Mouse (Mus musculus) large intestine, adult 2 months (tissue): ENCODE measurements at regions not wholly inside any gene's neighbourhood (a gene's known extent, or its start where the extent isn't known, plus 50 kb on each side); places are given as distances from the start of the nearest gene placed in this dataset.

Experiments used
- DNase-seq: peaks from one replicate; pipeline ENCODE4 v3.0.0-alpha.2; 2012; ENCODE audit warnings: low read depth, low spot score
- WGBS: fragments of 180-500 bp; shearing (Covaris S2); methylation state at CpG from one replicate; pipeline ENCODE4 v1.1.7; 2018; 5-methylcytosine and 5-hydroxymethylcytosine counted together

- WGBS = 49% methylated on average over 6 of the region's 6 CpGs
- DNase-seq = no peak
Measured at GRCm38 (mm10) chr7:113150789-113151188, 56.5 kb upstream of the Arntl start.

- DNase-seq = no peak
- WGBS = 46% methylated on average over 6 of the region's 6 CpGs
Measured at GRCm38 (mm10) chr7:113151499-113151898, 55.8 kb upstream of the Arntl start.

GRCm38 (mm10) chr7:113153386-113153785 is 53.9 kb upstream of the Arntl start:
- WGBS = 69% methylated on average over 2 of the region's 2 CpGs
- DNase-seq = no peak

- WGBS = 75% methylated on average over 4 of the region's 4 CpGs
- DNase-seq = no peak
Measured at GRCm38 (mm10) chr7:113154066-113154465, 53.2 kb upstream of the Arntl start.

- DNase-seq = no peak
- WGBS = 82% methylated on average over 5 of the region's 5 CpGs
Measured at GRCm38 (mm10) chr7:113156366-113156765, 50.9 kb upstream of the Arntl start.

- DNase-seq = no peak
- 77% methylated on average over 12 of the region's 12 CpGs for WGBS
Measured at GRCm38 (mm10) chr7:113156861-113157747, 50.2 kb upstream of the Arntl start.
